Mouse (Mus musculus) limb, embryonic 14.5 days (tissue): ENCODE results near the gene Itgb4. TPM values are rescaled to one million over a fixed set of nuclear protein-coding genes. Genes with fewer than 3 reads are reported as not detected.
A peak's percentile ranks its signal among the peaks of the same experiment; 100 is the strongest.

Experiments
- ATAC-seq: fragments of 200-750 bp; cut with Nextera tagmentation; 2 replicates; pipeline ENCODE4 v1.8.0; 2017; ENCODE audit warnings: low read depth, moderate number of reproducible peaks, moderate TSS enrichment; ENCODE audit not compliant: low FRiP score
- DNase-seq: peaks from one replicate; pipeline ENCODE4 v3.0.0-alpha.2; 2015; ENCODE audit warnings: low spot score
- H3K27ac ChIP-seq: fragments of 300-500 bp; sonication (generic); replicated peaks from 2 replicates; pipeline ENCODE4 v1.5.1; 2014; ENCODE audit warnings: low read depth, mild to moderate bottlenecking, low read length, moderate library complexity, mixed read lengths
- H3K27me3 ChIP-seq: fragments of 300-500 bp; sonication (generic); 2 replicates; pipeline ENCODE4 v1.6.1; 2014; ENCODE audit warnings: low read length, mixed read lengths; ENCODE audit not compliant: control insufficient read depth, insufficient read depth
- H3K36me3 ChIP-seq: fragments of 300-500 bp; sonication (generic); 2 replicates; pipeline ENCODE4 v1.6.1; 2014; ENCODE audit warnings: mild to moderate bottlenecking, low read length, moderate library complexity, mixed read lengths; ENCODE audit not compliant: control insufficient read depth, insufficient read depth
- H3K4me1 ChIP-seq: fragments of 300-500 bp; sonication (generic); 2 replicates; pipeline ENCODE4 v1.6.1; 2014; ENCODE audit warnings: antibody characterized with exemption, low read length, mixed read lengths; ENCODE audit not compliant: control insufficient read depth, insufficient read depth
- H3K4me2 ChIP-seq: fragments of 300-500 bp; sonication (generic); replicated peaks from 2 replicates; pipeline ENCODE4 v1.6.1; 2014; ENCODE audit warnings: low read depth, mild to moderate bottlenecking, low read length, moderate library complexity; ENCODE audit not compliant: severe bottlenecking
- H3K4me3 ChIP-seq: fragments of 300-500 bp; sonication (generic); replicated peaks from 2 replicates; pipeline ENCODE4 v1.5.1; 2014; ENCODE audit warnings: low read length
- H3K9ac ChIP-seq: fragments of 300-500 bp; sonication (generic); 2 replicates; pipeline ENCODE4 v1.6.1; 2014; ENCODE audit warnings: mild to moderate bottlenecking, low read depth, low read length, moderate library complexity; ENCODE audit not compliant: severe bottlenecking
- H3K9me3 ChIP-seq: fragments of 300-500 bp; sonication (generic); 2 replicates; pipeline ENCODE4 v1.6.1; 2016; ENCODE audit warnings: low read length; ENCODE audit not compliant: control insufficient read depth
- POLR2A ChIP-seq: fragments of 200-500 bp; IDR thresholded peaks from 2 replicates; pipeline ENCODE4 v1.8.0; 2012; ENCODE audit warnings: inconsistent platforms, mild to moderate bottlenecking, moderate library complexity, borderline replicate concordance; ENCODE audit not compliant: insufficient read depth, insufficient read length; ENCODE audit errors: extremely low read depth
- WGBS: fragments of 180-500 bp; shearing (Covaris S2); extraction: QIAGEN DNeasy Blood & Tissue Kit; methylation state at CpG from one replicate; pipeline ENCODE4 v1.1.7; 2014; 5-methylcytosine and 5-hydroxymethylcytosine counted together
- polyA plus RNA-seq, 2 experiments: library from polyadenylated mRNA; depleted of rRNA in 1 of 2; stranded (reverse) in 1 of 2; unstranded in 1 of 2; fragments of >200 nt; fragmentation: Nextera tagmentation in 1 of 2; extraction: Ambion mirVana in 1 of 2; gene quantifications; 2 replicates each; pipeline versions ENCODE4 v1.2.1 to v1.2.3; 2012 to 2014

Itgb4 gene
- polyA plus RNA-seq, 2 experiments = 11.3 to 12.5 TPM

GRCm38 (mm10) chr11:115999027-115999426 lies 24.5 kb downstream of the Itgb4 start:
- ATAC-seq = no peak
- Histone ChIP-seq H3K4me1 (no peaks in the 10 kb centered on the region), H3K9ac (no peak overlapping the region), H3K27ac (no peak overlapping the region), H3K36me3 (no peaks in the 10 kb centered on the region), H3K27me3 (no peaks in the 10 kb centered on the region), H3K4me3 (no peak overlapping the region), H3K9me3 (no peaks in the 10 kb centered on the region; the same call in 1 of the 2 replicates), H3K4me2 (no peak overlapping the region)
- 79% methylated on average over 7 of the region's 7 CpGs for WGBS
- TF ChIP-seq POLR2A = no peak
- DNase-seq = no peak

GRCm38 (mm10) chr11:115999538-116000143 lies 25.1 kb downstream of the Itgb4 start:
- no peak overlapping the region for H3K27ac ChIP-seq
- H3K4me2 ChIP-seq = no peak overlapping the region
- ATAC-seq = peak; percentile 27; the same call in 1 of the 2 replicates

GRCm38 (mm10) chr11:116000607-116001006 lies 26.1 kb downstream of the Itgb4 start:
- no peak for TF ChIP-seq POLR2A

More at GRCm38 (mm10) chr11:115999538-116000143, 25.1 kb downstream of the Itgb4 start:
- peak; percentile 72 for DNase-seq
- no peaks in the 10 kb centered on the region for H3K27me3 ChIP-seq
- 14% methylated on average over 14 of the region's 14 CpGs for WGBS
- H3K9me3 ChIP-seq = no peaks in the 10 kb centered on the region; the same call in 1 of the 2 replicates
- H3K36me3 ChIP-seq = no peaks in the 10 kb centered on the region
- no peak for TF ChIP-seq POLR2A
- no peaks in the 10 kb centered on the region for H3K4me1 ChIP-seq
- no peak overlapping the region for H3K4me3 ChIP-seq
- no peak overlapping the region for H3K9ac ChIP-seq

GRCm38 (mm10) chr11:116001725-116002124 lies 27.2 kb downstream of the Itgb4 start:
- Histone ChIP-seq H3K4me1 (peaks cover 8% of the 10 kb centered on the region; the same call in 1 of the 2 replicates), H3K9ac (no peak overlapping the region), H3K4me2 (no peak overlapping the region), H3K4me3 (no peak overlapping the region), H3K27me3 (no peaks in the 10 kb centered on the region), H3K36me3 (no peaks in the 10 kb centered on the region; the same call in 1 of the 2 replicates), H3K27ac (no peak overlapping the region), H3K9me3 (no peaks in the 10 kb centered on the region; the same call in 1 of the 2 replicates)
- DNase-seq (no peak), ATAC-seq (no peak)
- 65% methylated on average over 6 of the region's 6 CpGs for WGBS
- TF ChIP-seq POLR2A = no peak

More at GRCm38 (mm10) chr11:116000607-116001006, 26.1 kb downstream of the Itgb4 start:
- H3K36me3 ChIP-seq = no peaks in the 10 kb centered on the region
- H3K4me3 ChIP-seq = no peak overlapping the region
- peaks cover 6% of the 10 kb centered on the region; the same call in 1 of the 2 replicates for H3K4me1 ChIP-seq
- no peak overlapping the region for H3K4me2 ChIP-seq
- WGBS = 53% methylated on average over 10 of the region's 10 CpGs
- ATAC-seq (no peak), DNase-seq (no peak)
- H3K27me3 ChIP-seq = no peaks in the 10 kb centered on the region
- H3K9me3 ChIP-seq = no peaks in the 10 kb centered on the region; the same call in 1 of the 2 replicates
- no peak overlapping the region for H3K27ac ChIP-seq
- H3K9ac ChIP-seq = no peak overlapping the region

GRCm38 (mm10) chr11:116002894-116003293 lies 28.4 kb downstream of the Itgb4 start:
- H3K9ac ChIP-seq = no peak overlapping the region
- 83% methylated on average over 3 of the region's 3 CpGs for WGBS
- no peak for TF ChIP-seq POLR2A

More at GRCm38 (mm10) chr11:116002894-116003293, 28.4 kb downstream of the Itgb4 start:
- H3K9me3 ChIP-seq = no peaks in the 10 kb centered on the region; the same call in 1 of the 2 replicates
- peaks cover 11% of the 10 kb centered on the region; the same call in 1 of the 2 replicates for H3K36me3 ChIP-seq
- no peaks in the 10 kb centered on the region for H3K27me3 ChIP-seq
- H3K4me2 ChIP-seq = no peak overlapping the region
- H3K4me1 ChIP-seq = peaks cover 8% of the 10 kb centered on the region; the same call in 1 of the 2 replicates
- no peak overlapping the region for H3K4me3 ChIP-seq
- ATAC-seq (no peak), DNase-seq (no peak)
- no peak overlapping the region for H3K27ac ChIP-seq
